Mouse (Mus musculus): ENCODE measurements around the gene Susd1. TPM values are rescaled to one million over a fixed set of nuclear protein-coding genes. Genes with fewer than 3 reads are reported as not detected.
A peak's percentile ranks its signal among the peaks of the same experiment; 100 is the strongest.

Gene Susd1
- total and polyA plus RNA-seq, 2 experiments from 2014 or later: 1.6 to 7.9 TPM

DNA sequence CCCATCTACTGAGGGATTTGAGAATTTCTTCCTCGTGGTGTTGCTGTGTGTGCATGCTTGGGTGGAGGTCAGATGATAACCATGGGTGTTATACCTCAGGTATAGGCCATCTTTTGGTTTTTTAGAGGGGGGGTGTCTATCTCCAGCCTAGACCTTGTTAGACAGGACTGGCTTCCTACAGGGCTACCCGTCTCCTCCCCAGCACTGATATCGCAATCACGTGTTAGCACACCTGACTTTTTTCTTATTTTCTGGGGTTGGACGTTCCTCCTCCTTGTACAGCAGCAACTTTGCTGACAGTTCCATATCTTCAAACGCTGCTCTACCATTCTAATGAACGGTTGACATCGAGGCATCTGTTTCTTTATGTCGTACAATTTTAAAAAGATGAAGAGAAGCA is 160.5 kb downstream of the Susd1 start:
- Histone ChIP-seq H3K27ac (ENCODE audit: low read depth, low read length) (no peak overlapping the region), H3K36me3 (ENCODE audit: insufficient read depth) (no peaks in the 10 kb centered on the region), H3K4me1 (ENCODE audit: insufficient read depth) (no peaks in the 10 kb centered on the region), H3K4me3 (ENCODE audit: low read depth, low read length) (no peak overlapping the region), H3K9me3 (ENCODE audit: low read length) (no peaks in the 10 kb centered on the region), H3K9ac (no peak overlapping the region), H3K4me2 (ENCODE audit: low read depth) (no peak overlapping the region), H3K27me3 (ENCODE audit: insufficient read depth, low read length) (no peaks in the 10 kb centered on the region)
- ATAC-seq: no peak
- 96% methylated on average over 9 of the region's 9 CpGs for WGBS
- DNase-seq: no peak
- no peak for TF ChIP-seq CTCF (IDR thresholded peaks at IDR 0.05; ENCODE audit: low read depth)

GRCm38 (mm10) chr4:59275956-59276355 is 162.5 kb downstream of the Susd1 start:
- H3K9ac ChIP-seq: no peak overlapping the region
- no peaks in the 10 kb centered on the region for H3K27me3 ChIP-seq (ENCODE audit: insufficient read depth, low read length)
- TF ChIP-seq CTCF (IDR thresholded peaks at IDR 0.05; ENCODE audit: low read depth): no peak
- no peaks in the 10 kb centered on the region for H3K36me3 ChIP-seq (ENCODE audit: insufficient read depth)
- H3K9me3 ChIP-seq (ENCODE audit: low read length): no peaks in the 10 kb centered on the region
- H3K27ac ChIP-seq (ENCODE audit: low read depth, low read length): no peak overlapping the region
- no peak for DNase-seq
- no peaks in the 10 kb centered on the region for H3K4me1 ChIP-seq (ENCODE audit: insufficient read depth)
- no peak overlapping the region for H3K4me3 ChIP-seq (ENCODE audit: low read depth, low read length)
- 40% methylated on average over 2 of the region's 2 CpGs for WGBS
- H3K4me2 ChIP-seq (ENCODE audit: low read depth): no peak overlapping the region
- no peak for ATAC-seq

GRCm38 (mm10) chr4:59275494-59275893 is 162.9 kb downstream of the Susd1 start:
- no peaks in the 10 kb centered on the region for H3K9me3 ChIP-seq (ENCODE audit: low read length)
- DNase-seq (no peak), ATAC-seq (no peak)
- H3K4me3 ChIP-seq (ENCODE audit: low read depth, low read length): no peak overlapping the region
- H3K9ac ChIP-seq: no peak overlapping the region
- H3K4me1 ChIP-seq (ENCODE audit: insufficient read depth): no peaks in the 10 kb centered on the region
- no peak for TF ChIP-seq CTCF (IDR thresholded peaks at IDR 0.05; ENCODE audit: low read depth)
- 93% methylated on average over 3 of the region's 3 CpGs for whole genome bisulfite sequencing
- H3K27ac ChIP-seq (ENCODE audit: low read depth, low read length): no peak overlapping the region
- H3K27me3 ChIP-seq (ENCODE audit: insufficient read depth, low read length): no peaks in the 10 kb centered on the region
- no peak overlapping the region for H3K4me2 ChIP-seq (ENCODE audit: low read depth)
- no peaks in the 10 kb centered on the region for H3K36me3 ChIP-seq (ENCODE audit: insufficient read depth)

- H3K9me3 ChIP-seq (ENCODE audit: low read length): no peaks in the 10 kb centered on the region
- H3K9ac ChIP-seq: no peak overlapping the region
- H3K27ac ChIP-seq (ENCODE audit: low read depth, low read length): no peak overlapping the region
- ATAC-seq (no peak), DNase-seq (no peak)
- WGBS: 84% methylated on average over 4 of the region's 4 CpGs
- no peak overlapping the region for H3K4me3 ChIP-seq (ENCODE audit: low read depth, low read length)
- H3K36me3 ChIP-seq (ENCODE audit: insufficient read depth): no peaks in the 10 kb centered on the region
- no peak overlapping the region for H3K4me2 ChIP-seq (ENCODE audit: low read depth)
- no peaks in the 10 kb centered on the region for H3K4me1 ChIP-seq (ENCODE audit: insufficient read depth)
- no peak for TF ChIP-seq CTCF (IDR thresholded peaks at IDR 0.05; ENCODE audit: low read depth)
- H3K27me3 ChIP-seq (ENCODE audit: insufficient read depth, low read length): no peaks in the 10 kb centered on the region
Observed at GRCm38 (mm10) chr4:59274136-59274535, 164.3 kb downstream of the Susd1 start.

- ATAC-seq (no peak; the same call in 1 of the 2 replicates), DNase-seq (peak; percentile 59)
- H3K9me3 ChIP-seq (ENCODE audit: low read length): no peaks in the 10 kb centered on the region
- H3K27me3 ChIP-seq (ENCODE audit: insufficient read depth, low read length): no peaks in the 10 kb centered on the region
- no peak overlapping the region for H3K27ac ChIP-seq (ENCODE audit: low read depth, low read length)
- no peaks in the 10 kb centered on the region for H3K36me3 ChIP-seq (ENCODE audit: insufficient read depth)
- H3K4me1 ChIP-seq (ENCODE audit: insufficient read depth): no peaks in the 10 kb centered on the region
- TF ChIP-seq CTCF (IDR thresholded peaks at IDR 0.05; ENCODE audit: low read depth): no peak
- no peak overlapping the region for H3K4me2 ChIP-seq (ENCODE audit: low read depth)
- no peak overlapping the region for H3K4me3 ChIP-seq (ENCODE audit: low read depth, low read length)
- no peak overlapping the region for H3K9ac ChIP-seq
- whole genome bisulfite sequencing: 11% methylated on average over 1 of the region's 1 CpGs
Observed at GRCm38 (mm10) chr4:59273342-59273741, 165.1 kb downstream of the Susd1 start.

DNA sequence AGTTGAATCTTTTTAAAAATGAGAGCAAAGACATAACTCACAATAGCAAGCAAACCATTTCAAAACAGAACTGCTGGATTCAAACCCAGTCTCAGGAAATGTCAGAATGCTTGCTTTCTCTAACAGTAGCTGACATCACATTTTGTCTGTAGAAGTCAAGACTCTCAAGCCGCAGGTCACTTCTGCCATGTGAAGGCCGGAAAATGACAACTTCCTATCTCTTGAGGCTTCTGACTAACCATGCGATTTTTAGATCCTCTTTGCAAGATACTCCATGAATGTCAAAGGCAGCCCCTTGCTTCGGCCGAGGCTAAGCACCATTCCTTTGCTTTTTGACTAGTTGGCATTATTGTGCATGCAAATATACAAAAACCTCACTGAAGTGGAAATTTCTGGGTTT is 172.8 kb downstream of the Susd1 start:
- H3K27ac ChIP-seq (ENCODE audit: low read depth, low read length): no peak overlapping the region
- H3K4me3 ChIP-seq (ENCODE audit: low read depth, low read length): no peak overlapping the region
- H3K27me3 ChIP-seq (ENCODE audit: insufficient read depth, low read length): no peaks in the 10 kb centered on the region
- no peak overlapping the region for H3K9ac ChIP-seq
- ATAC-seq: no peak
- DNase-seq: no peak
- TF ChIP-seq CTCF (IDR thresholded peaks at IDR 0.05; ENCODE audit: low read depth): no peak
- H3K9me3 ChIP-seq (ENCODE audit: low read length): no peaks in the 10 kb centered on the region
- no peaks in the 10 kb centered on the region for H3K4me1 ChIP-seq (ENCODE audit: insufficient read depth)
- 94% methylated on average over 5 of the region's 5 CpGs for WGBS
- H3K4me2 ChIP-seq (ENCODE audit: low read depth): no peak overlapping the region
- H3K36me3 ChIP-seq (ENCODE audit: insufficient read depth): no peaks in the 10 kb centered on the region

DNA sequence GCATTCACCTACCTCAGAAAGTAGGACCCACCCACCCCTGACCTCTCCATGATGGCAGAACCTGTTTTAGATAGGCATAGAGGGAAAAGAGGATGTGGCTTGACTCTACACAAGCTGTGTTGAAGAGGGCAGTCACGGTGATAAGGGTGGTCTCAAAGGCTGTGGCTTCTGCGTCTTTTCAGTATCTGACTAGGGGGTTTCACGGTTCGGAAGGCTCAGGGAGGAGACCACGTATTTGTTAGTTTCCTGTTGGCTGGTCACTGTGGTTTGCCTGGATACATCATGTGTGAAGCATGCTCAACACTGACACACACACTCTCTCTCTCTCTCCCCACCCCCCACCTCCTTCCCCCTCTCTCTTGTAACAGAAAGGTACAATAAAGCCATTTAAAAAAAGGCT is 173.3 kb downstream of the Susd1 start:
- H3K27me3 ChIP-seq (ENCODE audit: insufficient read depth, low read length): no peaks in the 10 kb centered on the region
- no peak overlapping the region for H3K27ac ChIP-seq (ENCODE audit: low read depth, low read length)
- H3K36me3 ChIP-seq (ENCODE audit: insufficient read depth): no peaks in the 10 kb centered on the region
- DNase-seq: no peak
- 92% methylated on average over 5 of the region's 5 CpGs for WGBS
- no peak for TF ChIP-seq CTCF (IDR thresholded peaks at IDR 0.05; ENCODE audit: low read depth)
- no peak for ATAC-seq
- no peak overlapping the region for H3K4me2 ChIP-seq (ENCODE audit: low read depth)
- H3K9ac ChIP-seq: no peak overlapping the region
- H3K4me1 ChIP-seq (ENCODE audit: insufficient read depth): no peaks in the 10 kb centered on the region
- no peaks in the 10 kb centered on the region for H3K9me3 ChIP-seq (ENCODE audit: low read length)
- H3K4me3 ChIP-seq (ENCODE audit: low read depth, low read length): no peak overlapping the region

Other genes with a start within 250 kb of the Susd1 start
- gene Ugcg, start 249.4 kb downstream of the Susd1 start, total RNA-seq (2014; rRNA removed): 52.7 and 66.4 TPM in 2 replicates
- gene Ugcg, start 249.4 kb downstream of the Susd1 start, polyA plus RNA-seq (2015; fragmentation: Nextera tagmentation; extraction: Ambion mirVana): 12.9 and 18.5 TPM in 2 replicates
- gene Ptbp3, start 110.7 kb upstream of the Susd1 start, total RNA-seq (2014; rRNA removed): 30.8 and 33.7 TPM in 2 replicates
- 10.3 and 10.9 TPM in 2 replicates for gene Ptbp3, start 110.7 kb upstream of the Susd1 start, polyA plus RNA-seq (2015; fragmentation: Nextera tagmentation; extraction: Ambion mirVana)
- gene Hsdl2, start 142.9 kb upstream of the Susd1 start, total RNA-seq (2014; rRNA removed): 17.2 and 18.1 TPM in 2 replicates
- 21.2 and 24.7 TPM in 2 replicates for gene Hsdl2, start 142.9 kb upstream of the Susd1 start, polyA plus RNA-seq (2015; fragmentation: Nextera tagmentation; extraction: Ambion mirVana)
- 14.5 and 22.6 TPM in 2 replicates for gene E130308A19Rik, start 187.6 kb upstream of the Susd1 start, total RNA-seq (2014; rRNA removed)
- gene E130308A19Rik, start 187.6 kb upstream of the Susd1 start, polyA plus RNA-seq (2015; fragmentation: Nextera tagmentation; extraction: Ambion mirVana): 15.6 and 24.9 TPM in 2 replicates

Measured in forebrain, postnatal 0 days (tissue).